Mouse (Mus musculus) CH12.LX (cell line): ENCODE measurements at regions not wholly inside any gene's neighbourhood (a gene's known extent, or its start where the extent isn't known, plus 50 kb on each side); places are given as distances from the start of the nearest gene placed in this dataset.

Source experiments
- CTCF ChIP-seq, 2 experiments: IDR thresholded peaks in 1 of 2; conservative IDR thresholded peaks in 1 of 2; 2 replicates each; pipeline ENCODE4 v1.5.1; 2011 to 2012; ENCODE audit warnings: low read depth in 2 of 2, low read length in 2 of 2, improper control_type of control experiment in 1 of 2, inconsistent platforms in 1 of 2, mild to moderate bottlenecking in 1 of 2, moderate library complexity in 1 of 2
- ELF1 ChIP-seq: IDR thresholded peaks from 2 replicates; pipeline ENCODE4 v1.6.1; 2014; ENCODE audit warnings: low read depth, mild to moderate bottlenecking, inconsistent platforms, low read length, improper control_type of control experiment
- EP300 ChIP-seq: IDR thresholded peaks from 2 replicates; pipeline ENCODE4 v1.6.1; 2011; ENCODE audit warnings: low read length, improper control_type of control experiment
- MAZ ChIP-seq: IDR thresholded peaks from 2 replicates; pipeline ENCODE4 v1.6.1; 2012; ENCODE audit warnings: low read depth, mild to moderate bottlenecking, inconsistent platforms, low read length, improper control_type of control experiment, moderate library complexity
- MYC ChIP-seq: IDR thresholded peaks from 2 replicates; pipeline ENCODE4 v1.6.1; 2011; ENCODE audit warnings: low read depth, mild to moderate bottlenecking, improper control_type of control experiment, low read length
- SIN3A ChIP-seq: IDR thresholded peaks from 2 replicates; pipeline ENCODE4 v1.6.1; 2012; ENCODE audit warnings: low read length, improper control_type of control experiment, inconsistent platforms
- USF1 ChIP-seq: IDR thresholded peaks from 2 replicates; pipeline ENCODE4 v1.6.1; 2014; ENCODE audit warnings: low read depth, mild to moderate bottlenecking, inconsistent platforms, low read length, improper control_type of control experiment
- ZMIZ1 ChIP-seq: IDR thresholded peaks from 2 replicates; pipeline ENCODE4 v1.6.1; 2012; ENCODE audit warnings: low read depth, mild to moderate bottlenecking, inconsistent platforms, low read length, improper control_type of control experiment
- ZNF384 ChIP-seq: IDR thresholded peaks from 2 replicates; pipeline ENCODE4 v1.6.1; 2012; ENCODE audit warnings: low read depth, low read length, improper control_type of control experiment, inconsistent platforms

DNA sequence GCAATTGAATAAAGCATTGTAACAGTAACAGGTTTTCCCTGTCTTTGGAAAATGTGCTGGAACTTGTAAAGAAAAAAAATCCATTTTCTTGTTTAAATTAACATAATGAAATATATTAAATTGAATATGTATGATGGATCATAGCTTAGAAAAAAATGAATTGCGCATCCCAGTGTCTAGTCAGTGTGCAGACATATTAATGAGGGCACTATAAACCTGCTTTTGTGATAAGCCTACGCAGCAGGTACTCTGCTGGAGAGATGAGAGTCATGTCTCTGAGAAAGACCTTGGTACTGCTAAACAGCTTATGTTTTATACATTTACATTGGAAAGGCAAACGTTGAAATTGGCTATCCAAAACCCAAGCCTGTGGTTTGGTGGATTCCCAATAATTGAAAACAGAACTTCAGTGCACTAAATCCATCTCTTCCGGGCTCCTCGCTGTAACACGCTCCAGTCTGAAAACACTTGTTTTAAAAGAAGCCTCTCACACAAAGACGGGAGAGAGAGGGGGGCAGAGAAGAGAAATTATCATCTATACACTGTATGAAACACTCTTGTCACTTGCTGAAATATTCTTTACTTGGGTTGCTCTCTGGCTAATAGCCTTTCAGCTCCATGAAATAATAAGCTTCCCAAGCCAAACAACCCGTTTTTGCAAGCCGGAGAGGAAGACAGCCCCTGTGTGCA is 223.9 kb upstream of the Fn1 start:
- TF ChIP-seq USF1 (no peak), ZMIZ1 (no peak), EP300 (no peak), ZNF384 (no peak), CTCF (conservative IDR thresholded peaks at IDR 0.05 in 1 of 2, IDR thresholded peaks at IDR 0.05 in 1 of 2; ENCODE audit: low read depth in 2 of 2, low read length in 2 of 2) (no peak), MYC (no peak), SIN3A (no peak), ELF1 (no peak), MAZ (no peak)
